In genomic region chr15:93005751-93006231, GRCm38 (mm10) we compare ENCODE assay signal across 10 mouse cellular contexts.
DNase-seq lines count a peak whose midpoint lies in the region; ATAC-seq and TF ChIP-seq lines count a peak whose summit lies in the region.
"Had no signal": no experiment of that assay in that cellular context is flagged by ENCODE, and none has a peak within 500 bp of the region (broad histone marks: within the 10 kb centered on the region; RNA-seq: fewer than 3 reads in every experiment).

No protein-coding gene starts in this region.

- H3K4me2 ChIP-seq in heart, embryonic 16.5 days (ENCODE audit: low read depth, low read length), result peak overlapping the region; percentile 12

- no peaks in the 10 kb centered on the region for H3K9me3 ChIP-seq in ES-E14 (ENCODE audit: control insufficient read depth, insufficient read depth, low read depth, low read length)
- H3K9me3 ChIP-seq in heart, embryonic 16.5 days (replicated peaks; ENCODE audit: control insufficient read depth, low read length), result no peaks in the 10 kb centered on the region
- H3K9me3 ChIP-seq in megakaryocyte, embryonic 14.5 days, result no peaks in the 10 kb centered on the region; the same call in 1 of the 2 replicates
- H3K9me3 ChIP-seq: forebrain, embryonic 10.5 days had no signal

- ATAC-seq in heart, embryonic 16.5 days (replicated peaks; ENCODE audit: extremely low read depth, insufficient read depth, low FRiP score), result peak; percentile 89
- ATAC-seq: hindbrain, embryonic 16.5 days had no signal

- DNase-seq in ES-E14 (ENCODE audit: low read depth, low spot score), result peak; percentile 70
- DNase-seq in adrenal gland, adult 8-10 months, result peak; percentile 71
- no peak for DNase-seq in layer of hippocampus, adult 9-11 months
- no peak for DNase-seq in thymus, postnatal 36 days
- no peak for DNase-seq in left cerebral cortex, adult 9 months (ENCODE audit: low spot score in 2 of 2)
- DNase-seq: cerebellum, postnatal 36 days had no signal

- H3K27me3 ChIP-seq in heart, embryonic 16.5 days (ENCODE audit: control insufficient read depth, insufficient read depth, low read length), result no peaks in the 10 kb centered on the region
- peaks cover 2% of the 10 kb centered on the region for H3K27me3 ChIP-seq in megakaryocyte, embryonic 14.5 days (replicated peaks)

- H3K9ac ChIP-seq in ES-E14 (ENCODE audit: insufficient read depth, low read depth, low read length, poor library complexity, severe bottlenecking), result peak overlapping the region; percentile 65
- H3K9ac ChIP-seq in heart, embryonic 16.5 days (ENCODE audit: low read length), result no peak overlapping the region

- WGBS in heart, embryonic 16.5 days, result 11% methylated on average over 7 of the region's 7 CpGs

- in situ Hi-C loops in ES-E14 (cut with MboI; ENCODE audit: low sequenced_read_pairs in 2 of 2, unreplicated experiment in 2 of 2), result no loop called here

- peak overlapping the region; percentile 17 to 31 for H3K4me3 ChIP-seq in ES-E14 (ENCODE audit: insufficient read depth in 1 of 2, low read depth in 1 of 2, low read length in 2 of 2, poor library complexity in 1 of 2, severe bottlenecking in 1 of 2)
- H3K4me3 ChIP-seq in heart, embryonic 16.5 days (ENCODE audit: low read length), result no peak overlapping the region
- peak overlapping the region; percentile 33 for H3K4me3 ChIP-seq in megakaryocyte, embryonic 14.5 days (replicated peaks)
- H3K4me3 ChIP-seq: forebrain, embryonic 10.5 days had no signal

- no peaks in the 10 kb centered on the region for H3K36me3 ChIP-seq in ES-E14 (ENCODE audit: control insufficient read depth, insufficient read depth, low read length, poor library complexity, severe bottlenecking)
- no peaks in the 10 kb centered on the region for H3K36me3 ChIP-seq in heart, embryonic 16.5 days (ENCODE audit: control insufficient read depth, insufficient read depth)
- H3K36me3 ChIP-seq in megakaryocyte, embryonic 14.5 days (replicated peaks; ENCODE audit: low read length), result no peaks in the 10 kb centered on the region
- H3K36me3 ChIP-seq: forebrain, embryonic 10.5 days had no signal

- H3K4me1 ChIP-seq in ES-E14 (ENCODE audit: control insufficient read depth in 2 of 2, insufficient read depth in 2 of 2, low read length in 2 of 2, poor library complexity in 1 of 2), result peaks cover 9 to 11% of the 10 kb centered on the region in 2 experiments; a peak in 3 of 4 replicates
- H3K4me1 ChIP-seq in heart, embryonic 16.5 days (ENCODE audit: control insufficient read depth, insufficient read depth, low read length), result peaks cover 27% of the 10 kb centered on the region
- H3K4me1 ChIP-seq in megakaryocyte, embryonic 14.5 days, result peaks cover 20% of the 10 kb centered on the region

- peak overlapping the region; percentile 91 for H3K27ac ChIP-seq in ES-E14 (ENCODE audit: insufficient read depth, low read depth, low read length, poor library complexity, severe bottlenecking)
- peak overlapping the region; percentile 80 for H3K27ac ChIP-seq in heart, embryonic 16.5 days (ENCODE audit: low read length)
- H3K27ac ChIP-seq: forebrain, embryonic 10.5 days had no signal

TF ChIP-seq in ES-E14, 5 proteins besides CTCF, POLR2A, EP300 and RAD21:
- TF ChIP-seq ZNF384 (IDR thresholded peaks at IDR 0.05; ENCODE audit: low read depth, low read length), result no peak
- TF ChIP-seq ZC3H11A (IDR thresholded peaks at IDR 0.05; ENCODE audit: borderline replicate concordance, low read depth, low read length), result no peak
- TF ChIP-seq CHD2 (IDR thresholded peaks at IDR 0.05; ENCODE audit: low read depth, low read length), result peak; percentile 64; the same call in 1 of the 2 replicates
- no peak for TF ChIP-seq HCFC1 (IDR thresholded peaks at IDR 0.05; ENCODE audit: borderline replicate concordance, insufficient read depth, low read length)
- peak; percentile 99 for TF ChIP-seq MAFK (IDR thresholded peaks at IDR 0.05; ENCODE audit: insufficient read depth, low read depth, low read length)

Comparison
In these comparisons a context has a peak if more than half of its experiments do, and no peak if none do; other contexts are left out.
1. DNase-seq: peak in ES-E14 (single experiment) and adrenal gland, adult 8-10 months (single experiment); none in layer of hippocampus, adult 9-11 months (single experiment), thymus, postnatal 36 days (0 of 2) and left cerebral cortex, adult 9 months (0 of 2).